In the genomic region with DNA sequence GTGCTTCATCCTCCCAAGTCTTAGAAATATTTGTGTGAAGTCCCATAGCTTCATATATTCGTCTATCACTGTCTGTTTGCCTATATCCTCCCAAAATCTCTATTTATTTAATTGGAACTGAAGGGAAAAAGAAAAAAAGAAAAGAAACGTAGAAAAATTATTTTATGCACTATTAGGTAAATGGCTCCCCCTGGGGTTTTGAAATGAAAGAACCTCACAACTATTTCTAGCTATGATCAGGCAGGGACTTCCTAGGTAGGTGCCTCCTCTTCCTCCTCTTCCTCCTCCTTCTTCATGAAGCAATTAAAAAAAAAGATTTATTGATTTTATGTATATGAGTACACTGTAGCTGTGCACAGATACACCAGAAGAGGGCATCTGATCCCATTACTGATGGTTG, we compare ENCODE assay signal across 30 mouse cellular contexts. TPM values are rescaled to one million over a fixed set of nuclear protein-coding genes. Genes with fewer than 3 reads are reported as not detected.
DNase-seq lines count a peak whose midpoint lies in the region; ATAC-seq and TF ChIP-seq lines count a peak whose summit lies in the region.
"Had no signal": no experiment of that assay in that cellular context is flagged by ENCODE, and none has a peak within 500 bp of the region (broad histone marks: within the 10 kb centered on the region; RNA-seq: fewer than 3 reads in every experiment).

No protein-coding gene starts in this region.

- 51% methylated on average over 2 of the region's 2 CpGs for WGBS in heart, adult 2 months

- no peaks in the 10 kb centered on the region for H3K79me2 ChIP-seq in heart, adult 2 months (replicated peaks; ENCODE audit: control insufficient read depth, insufficient read depth, low read length)

- no peak for TF ChIP-seq EP300 in heart, adult 2 months (IDR thresholded peaks at IDR 0.05; ENCODE audit: insufficient read depth, low read depth, low read length)

- H3K27me3 ChIP-seq in heart, adult 2 months (ENCODE audit: control insufficient read depth, insufficient read depth, low read length): no peaks in the 10 kb centered on the region
- H3K27me3 ChIP-seq: CH12.LX, Patski had no signal

- H3K27ac ChIP-seq in heart, adult 2 months: no peak overlapping the region
- no peak overlapping the region for H3K27ac ChIP-seq in layer of hippocampus, adult 2 months

- no peak overlapping the region for H3K4me3 ChIP-seq in heart, adult 2 months
- H3K4me3 ChIP-seq in layer of hippocampus, adult 2 months: no peak overlapping the region

- intact Hi-C loops in heart, adult 2 months (cut with DNase I): loop anchor here (2.0 to 5.0 kb wide), 2 partner anchors 63 to 215 kb away; no protein-coding TSS in a partner anchor

- DNase-seq in heart, adult 2 months: no peak
- no peak for DNase-seq in heart, adult 8-10 months (ENCODE audit: low spot score)
- no peak for DNase-seq in layer of hippocampus, adult 2 months (ENCODE audit: low spot score in 2 of 2)
- DNase-seq in layer of hippocampus, adult 9-11 months: no peak
- DNase-seq in 3T3-L1 (ENCODE audit: low read depth, low spot score): peak; percentile 12
- peak; percentile 17 for DNase-seq in NIH3T3 (ENCODE audit: low read depth)
- DNase-seq in retina, embryonic 14.5 days (ENCODE audit: low spot score): no peak
- DNase-seq: adrenal gland, adult 2 months; adrenal gland, adult 8-10 months; adrenal gland, postnatal 10 days; adrenal gland, postnatal 14 days; adrenal gland, postnatal 25 days; adrenal gland, postnatal 36 days; B cell, adult 2 months; cerebellum, adult 11 months; cerebellum, adult 11-12 months; cerebellum, adult 18-20 months; cerebellum, adult 2 months had no signal

- TF ChIP-seq CTCF in heart, adult 2 months (IDR thresholded peaks at IDR 0.05): peak; percentile 56
- peak; percentile 59 for TF ChIP-seq CTCF in layer of hippocampus, adult 2 months (conservative IDR thresholded peaks at IDR 0.05)

- H3K9ac ChIP-seq in heart, adult 2 months (ENCODE audit: low read depth, low read length): no peak overlapping the region

- TF ChIP-seq POLR2A in heart, adult 2 months (IDR thresholded peaks at IDR 0.05; ENCODE audit: insufficient read depth, low read depth, low read length): no peak

- H3K4me1 ChIP-seq in heart, adult 2 months (ENCODE audit: control insufficient read depth, insufficient read depth, low read length): no peaks in the 10 kb centered on the region

- no peaks in the 10 kb centered on the region for H3K36me3 ChIP-seq in heart, adult 2 months (ENCODE audit: control insufficient read depth, insufficient read depth, low read length)
- H3K36me3 ChIP-seq: G1E had no signal

- no peak for ATAC-seq in erythroblast, adult 5-6 weeks (replicated peaks; ENCODE audit: low FRiP score, poor library complexity, severe bottlenecking)
- ATAC-seq: activated CD4-positive, CD25-positive, alpha-beta regulatory T cell, adult 4 months; CD4-positive, CD25-positive, alpha-beta regulatory T cell, adult 4 months; Patski had no signal

RNA-seq across cellular contexts. Expression of gene Gm21961, which starts 34.7 kb away (rescaled TPM):
- total RNA-seq in heart, adult 2 months (2021): not detected
- not detected in 2 replicates for polyA plus RNA-seq in heart, adult 2 months (2012; rRNA removed)
- total RNA-seq in heart, adult 8-10 months (2022): not detected
- not detected for total RNA-seq in layer of hippocampus, adult 2 months (2021)
- total RNA-seq in erythroblast, adult 5-6 weeks (2015; ENCODE audit: low replicate concordance): not detected in 2 replicates
- not detected in 2 replicates for total RNA-seq in erythroblast, adult 5-6 weeks (2017; ENCODE audit: low replicate concordance)
- total RNA-seq: adrenal gland, adult 18-20 months; adrenal gland, adult 2 months; adrenal gland, adult 8-10 months; adrenal gland, postnatal 10 days; adrenal gland, postnatal 14 days; adrenal gland, postnatal 25 days; adrenal gland, postnatal 36 days; adrenal gland, postnatal 4 days; CH12.LX; ES-E14; G1E; MEL had no signal
- polyA plus RNA-seq: activated CD4-positive, CD25-positive, alpha-beta regulatory T cell, adult 4 months; adrenal gland, adult 2 months; brain, embryonic 14.5 days; C2C12; CD4-positive, CD25-positive, alpha-beta regulatory T cell, adult 4 months; cerebellum, adult 2 months; G1E; Patski had no signal

Comparison
In these comparisons a context has a peak if more than half of its experiments do, and no peak if none do; other contexts are left out.
1. DNase-seq: peak in 3T3-L1 (single experiment) and NIH3T3 (single experiment); none in heart, adult 2 months (0 of 2), heart, adult 8-10 months (single experiment), layer of hippocampus, adult 2 months (0 of 2), layer of hippocampus, adult 9-11 months (single experiment) and retina, embryonic 14.5 days (single experiment).